In genomic region chr5:45577376-45577775, GRCm38 (mm10) we compare ENCODE assay signal across 22 mouse cellular contexts. TPM values are rescaled to one million over a fixed set of nuclear protein-coding genes. Genes with fewer than 3 reads are reported as not detected.
DNase-seq lines count a peak whose midpoint lies in the region; ATAC-seq and TF ChIP-seq lines count a peak whose summit lies in the region.
"Had no signal": no experiment of that assay in that cellular context is flagged by ENCODE, and none has a peak within 500 bp of the region (broad histone marks: within the 10 kb centered on the region; RNA-seq: fewer than 3 reads in every experiment).

No protein-coding gene starts in this region.

- DNase-seq in adrenal gland, adult 2 months, result peak; percentile 1
- no peak for DNase-seq in adrenal gland, adult 18-20 months (ENCODE audit: low spot score in 2 of 2)
- DNase-seq in heart, adult 2 months, result no peak
- DNase-seq in heart, postnatal 25 days (ENCODE audit: low spot score), result no peak
- peak; percentile 29 for DNase-seq in liver, adult 2 months (ENCODE audit: extremely low read depth, low read depth, low spot score)
- no peak for DNase-seq in liver, postnatal 0 days
- peak; percentile 48 for DNase-seq in lung, postnatal 36 days
- no peak for DNase-seq in testis, postnatal 10 days (ENCODE audit: low spot score)
- DNase-seq: cerebellum, adult 9-10 months; gastrocnemius, postnatal 25 days; heart, postnatal 4 days; kidney, adult 9 months; liver, embryonic 13.5 days; midbrain, embryonic 14.5 days; retina, postnatal 1 day; right cerebral cortex, postnatal 25 days; thymus, postnatal 14 days had no signal

- no peak for ATAC-seq in liver, postnatal 0 days
- ATAC-seq: forebrain, embryonic 13.5 days had no signal

- no peaks in the 10 kb centered on the region for H3K79me2 ChIP-seq in heart, adult 2 months (replicated peaks; ENCODE audit: control insufficient read depth, insufficient read depth, low read length)
- H3K79me2 ChIP-seq in liver, adult 2 months (ENCODE audit: control insufficient read depth, insufficient read depth, low read length), result no peaks in the 10 kb centered on the region

- H3K4me3 ChIP-seq in heart, adult 2 months, result no peak overlapping the region
- no peak overlapping the region for H3K4me3 ChIP-seq in liver, adult 2 months (ENCODE audit: insufficient read depth, low read depth, low read length)
- H3K4me3 ChIP-seq in liver, postnatal 0 days (ENCODE audit: low read depth, low read length), result no peak overlapping the region
- H3K4me3 ChIP-seq: forebrain, embryonic 13.5 days; heart, embryonic 13.5 days; limb, embryonic 13.5 days; liver, embryonic 13.5 days; neural tube, embryonic 12.5 days had no signal

- no peak for TF ChIP-seq CTCF in heart, adult 2 months (IDR thresholded peaks at IDR 0.05)
- TF ChIP-seq CTCF in liver, adult 2 months (IDR thresholded peaks at IDR 0.05; ENCODE audit: low read depth, low read length), result no peak
- no peak for TF ChIP-seq CTCF in liver, postnatal 0 days (IDR thresholded peaks at IDR 0.05; ENCODE audit: low read depth)

- intact Hi-C loops in heart, adult 2 months (cut with DNase I), result no loop called here
- intact Hi-C loops in heart, postnatal 25 days (cut with DNase I), result no loop called here

- H3K27ac ChIP-seq in heart, adult 2 months, result peak overlapping the region; percentile 31; the same call in 1 of the 2 replicates
- H3K27ac ChIP-seq in liver, adult 2 months (replicated peaks; ENCODE audit: insufficient read depth, low read depth, low read length), result no peak overlapping the region
- H3K27ac ChIP-seq in liver, postnatal 0 days (ENCODE audit: low read depth), result no peak overlapping the region
- H3K27ac ChIP-seq: forebrain, embryonic 13.5 days; heart, embryonic 13.5 days; hindbrain, embryonic 14.5 days; limb, embryonic 13.5 days; liver, embryonic 13.5 days; neural tube, embryonic 12.5 days had no signal

- no peak for TF ChIP-seq EP300 in heart, adult 2 months (IDR thresholded peaks at IDR 0.05; ENCODE audit: insufficient read depth, low read depth, low read length)
- no peak for TF ChIP-seq EP300 in liver, postnatal 0 days (IDR thresholded peaks at IDR 0.05; ENCODE audit: low read depth)

- H3K9ac ChIP-seq in heart, adult 2 months (ENCODE audit: low read depth, low read length), result no peak overlapping the region
- no peak overlapping the region for H3K9ac ChIP-seq in liver, adult 2 months (ENCODE audit: low read depth, low read length)
- H3K9ac ChIP-seq in liver, postnatal 0 days (replicated peaks), result no peak overlapping the region
- H3K9ac ChIP-seq: forebrain, embryonic 13.5 days; heart, embryonic 13.5 days; hindbrain, embryonic 14.5 days; limb, embryonic 13.5 days; liver, embryonic 13.5 days; neural tube, embryonic 12.5 days had no signal

- no peak overlapping the region for H3K4me2 ChIP-seq in liver, postnatal 0 days (ENCODE audit: low read depth, low read length)
- H3K4me2 ChIP-seq: forebrain, embryonic 13.5 days; heart, embryonic 13.5 days; hindbrain, embryonic 14.5 days; limb, embryonic 13.5 days; liver, embryonic 13.5 days; neural tube, embryonic 12.5 days had no signal

- no peaks in the 10 kb centered on the region for H3K27me3 ChIP-seq in heart, adult 2 months (ENCODE audit: control insufficient read depth, insufficient read depth, low read length)
- H3K27me3 ChIP-seq in liver, adult 2 months (ENCODE audit: control insufficient read depth, insufficient read depth, low read length), result no peaks in the 10 kb centered on the region
- no peaks in the 10 kb centered on the region for H3K27me3 ChIP-seq in liver, postnatal 0 days (ENCODE audit: insufficient read depth, low read length)
- H3K27me3 ChIP-seq: forebrain, embryonic 13.5 days; heart, embryonic 13.5 days; limb, embryonic 13.5 days; liver, embryonic 13.5 days; neural tube, embryonic 12.5 days had no signal

- no peaks in the 10 kb centered on the region for H3K9me3 ChIP-seq in liver, postnatal 0 days (ENCODE audit: low read length)
- H3K9me3 ChIP-seq: forebrain, embryonic 13.5 days; heart, embryonic 13.5 days; limb, embryonic 13.5 days; liver, embryonic 13.5 days; neural tube, embryonic 12.5 days had no signal

- no peaks in the 10 kb centered on the region for H3K4me1 ChIP-seq in heart, adult 2 months (ENCODE audit: control insufficient read depth, insufficient read depth, low read length)
- H3K4me1 ChIP-seq in liver, adult 2 months (ENCODE audit: control insufficient read depth, insufficient read depth, low read length), result peaks cover 6% of the 10 kb centered on the region; the same call in 1 of the 2 replicates
- H3K4me1 ChIP-seq in liver, postnatal 0 days (ENCODE audit: insufficient read depth), result no peaks in the 10 kb centered on the region
- H3K4me1 ChIP-seq: forebrain, embryonic 13.5 days; heart, embryonic 13.5 days; limb, embryonic 13.5 days; liver, embryonic 13.5 days had no signal

- WGBS in heart, adult 2 months, result 69% methylated on average over 1 of the region's 1 CpGs
- 50% methylated on average over 1 of the region's 1 CpGs for WGBS in liver, adult 2 months
- WGBS in liver, postnatal 0 days (ENCODE audit: insufficient replicate concordance), result 83% methylated on average over 1 of the region's 1 CpGs

- no peak for TF ChIP-seq POLR2A in heart, adult 2 months (IDR thresholded peaks at IDR 0.05; ENCODE audit: insufficient read depth, low read depth, low read length)
- TF ChIP-seq POLR2A in liver, adult 2 months (IDR thresholded peaks at IDR 0.05; ENCODE audit: extremely low read depth, insufficient read depth, low read length), result no peak

- H3K36me3 ChIP-seq in heart, adult 2 months (ENCODE audit: control insufficient read depth, insufficient read depth, low read length), result no peaks in the 10 kb centered on the region
- no peaks in the 10 kb centered on the region for H3K36me3 ChIP-seq in liver, adult 2 months (ENCODE audit: control insufficient read depth, insufficient read depth, low read length)
- H3K36me3 ChIP-seq in liver, postnatal 0 days (replicated peaks; ENCODE audit: insufficient read depth, low read length), result no peaks in the 10 kb centered on the region
- H3K36me3 ChIP-seq: heart, embryonic 13.5 days; limb, embryonic 13.5 days; liver, embryonic 13.5 days; neural tube, embryonic 12.5 days had no signal

RNA-seq across cellular contexts. Expression of gene Med28, which starts 57.3 kb away (rescaled TPM):
- 100 to 1,000 TPM in 1 of 2 experiments, 10 to 100 TPM in 1; 78.9 to 107 TPM for total RNA-seq in adrenal gland, adult 2 months (2021)
- 145 and 147 TPM in 2 replicates for polyA plus RNA-seq in adrenal gland, adult 2 months (2012; rRNA removed)
- total RNA-seq in adrenal gland, adult 18-20 months (2021), result 100 to 1,000 TPM in 1 of 2 experiments, 10 to 100 TPM in 1; 89.7 to 103 TPM
- 10 to 100 TPM; 56.1 to 62.8 TPM for total RNA-seq in heart, adult 2 months (2021)
- 56.7 and 68.3 TPM in 2 replicates for polyA plus RNA-seq in heart, adult 2 months (2012; rRNA removed)
- total RNA-seq in heart, postnatal 25 days (2021), result 10 to 100 TPM; 47.9 to 59.2 TPM
- total RNA-seq in liver, adult 2 months (2014; rRNA removed), result 27.2 and 39.1 TPM in 2 replicates
- polyA plus RNA-seq in liver, adult 2 months (2012; rRNA removed), result 43.3 and 44.8 TPM in 2 replicates
- polyA plus RNA-seq in liver, postnatal 0 days (2015; fragmentation: Nextera tagmentation; extraction: Ambion mirVana), result 70.5 and 72.2 TPM in 2 replicates

Comparison
In these comparisons a context has a peak if more than half of its experiments do, and no peak if none do; other contexts are left out.
1. DNase-seq: peak in adrenal gland, adult 2 months (single experiment), liver, adult 2 months (single experiment) and lung, postnatal 36 days (single experiment); none in adrenal gland, adult 18-20 months (0 of 2), heart, adult 2 months (0 of 2), heart, postnatal 25 days (single experiment), liver, postnatal 0 days (single experiment) and testis, postnatal 10 days (single experiment).